Mouse (Mus musculus) induced T-regulatory cell, adult 2 months (primary cell): ENCODE measurements at regions not wholly inside any gene's neighbourhood (a gene's known extent, or its start where the extent isn't known, plus 50 kb on each side); places are given as distances from the start of the nearest gene placed in this dataset.

Experiments
- DNase-seq: peaks from one replicate; pipeline ENCODE4 v3.0.0-alpha.2; 2012; ENCODE audit warnings: low read depth

DNA sequence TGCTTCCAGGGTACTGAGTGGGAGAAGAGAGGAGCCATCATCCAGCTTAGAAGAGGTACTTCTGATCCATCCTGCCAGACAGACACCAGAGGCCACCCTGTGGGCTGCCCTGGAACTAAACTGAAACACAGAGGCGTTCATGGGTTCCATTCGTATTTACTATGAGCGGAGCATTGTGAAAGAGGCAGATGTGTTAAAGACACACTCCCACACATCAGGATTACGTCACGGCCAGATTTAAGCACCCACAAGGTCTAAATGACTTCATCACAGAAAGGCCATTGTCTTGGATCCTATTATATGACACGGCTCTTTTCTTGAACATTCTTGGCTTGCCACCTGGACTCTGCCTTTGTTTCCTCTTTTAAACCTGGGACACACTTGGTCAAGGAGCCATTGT lies 141.0 kb upstream of the Arglu1 start:
- no peak for DNase-seq

DNA sequence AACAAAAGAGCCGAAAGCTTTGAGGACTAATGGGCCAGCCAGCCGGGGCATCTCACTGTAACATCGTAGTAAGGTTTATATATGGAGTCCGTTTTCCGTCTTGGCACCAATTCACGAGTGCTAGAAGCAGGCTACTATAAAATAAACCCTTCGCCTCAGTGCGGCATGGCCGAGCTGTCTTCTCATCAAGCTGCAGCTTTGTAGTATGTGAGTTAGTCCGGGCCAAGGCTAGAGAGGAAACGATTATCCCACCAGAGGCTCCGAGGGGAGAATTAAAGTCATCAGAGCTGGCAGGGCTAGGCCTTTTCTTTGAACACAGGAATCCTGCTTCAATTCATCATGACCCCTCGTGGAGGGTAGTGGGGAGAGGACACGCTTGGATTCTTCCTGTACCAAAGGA lies 138.9 kb upstream of the Arglu1 start:
- no peak for DNase-seq

DNA sequence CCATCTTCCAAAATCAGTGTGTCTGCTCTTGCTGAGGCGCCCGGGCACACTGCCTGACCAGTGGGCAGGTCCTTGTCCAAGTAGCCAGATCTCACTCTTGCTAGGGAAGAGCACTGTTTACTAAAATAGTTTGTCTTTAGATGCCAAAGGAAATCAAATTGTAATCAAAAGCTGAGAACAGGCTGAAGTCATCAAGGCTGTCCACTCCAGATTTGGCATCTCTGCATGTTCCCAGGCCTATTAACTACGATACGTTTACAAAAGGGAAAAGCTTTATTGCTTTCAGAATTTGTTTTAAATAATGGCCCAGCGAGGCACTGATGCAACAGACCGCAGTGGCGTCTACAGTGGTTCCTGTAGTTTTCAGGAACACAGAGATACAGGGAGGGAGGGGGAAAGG lies 137.2 kb upstream of the Arglu1 start:
- no peak for DNase-seq

DNA sequence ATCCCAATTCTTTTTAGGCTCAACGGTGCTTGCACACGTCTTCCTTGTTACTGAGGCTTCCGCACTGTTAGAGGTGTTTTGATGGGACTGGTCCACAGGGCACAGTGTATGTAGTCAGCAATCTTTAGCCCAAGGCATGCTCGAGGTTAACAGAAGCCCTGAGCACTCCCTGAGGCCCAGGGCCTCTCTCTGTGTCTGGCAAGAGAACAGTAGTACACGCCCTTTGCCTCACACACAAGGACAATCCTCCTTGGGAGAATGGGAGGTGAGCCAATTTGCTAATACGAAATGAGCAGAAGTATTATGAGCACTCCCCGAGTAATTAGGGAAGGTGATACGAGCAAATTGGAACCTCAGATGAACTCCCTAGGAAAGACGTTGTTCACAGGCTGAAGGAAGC lies 136.5 kb upstream of the Arglu1 start:
- DNase-seq = no peak

DNA sequence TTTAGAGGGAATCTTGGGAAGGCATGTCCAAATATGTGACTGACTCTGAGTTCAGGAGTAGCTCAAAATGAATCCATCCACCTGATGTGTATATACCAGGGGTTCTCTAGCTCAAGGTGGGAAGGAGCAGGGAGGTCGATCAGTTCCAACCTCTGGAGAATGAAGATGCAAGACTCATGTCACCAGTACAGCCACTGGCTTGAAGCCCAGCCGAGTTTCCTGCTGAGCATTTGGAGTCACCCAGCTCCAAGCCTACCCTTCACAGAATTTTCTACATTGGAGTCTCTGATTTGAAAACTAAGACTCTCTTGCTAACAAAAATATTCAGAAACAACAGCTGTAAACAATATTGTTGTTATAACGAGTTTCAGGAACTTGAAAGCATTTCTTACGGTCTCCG lies 134.6 kb upstream of the Arglu1 start:
- no peak for DNase-seq

DNA sequence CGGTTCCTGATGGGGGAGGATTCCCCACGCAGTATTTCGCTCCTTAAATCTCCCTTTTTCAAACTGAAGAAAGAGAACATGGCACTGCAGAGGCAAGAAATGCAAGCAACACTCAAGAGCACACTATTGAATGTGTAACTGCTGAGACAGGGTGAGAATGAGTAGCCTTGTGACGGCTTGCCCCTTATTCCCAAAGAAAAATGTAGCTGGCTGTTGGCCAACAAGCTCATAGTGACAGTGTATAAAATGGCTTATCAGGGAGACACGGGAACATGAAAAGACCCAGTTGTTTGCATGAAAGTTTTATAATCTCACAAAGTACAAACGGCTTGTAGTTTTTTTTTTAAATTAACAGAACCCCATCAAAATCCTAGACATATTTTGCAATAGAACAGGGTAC lies 130.8 kb upstream of the Arglu1 start:
- no peak for DNase-seq

DNA sequence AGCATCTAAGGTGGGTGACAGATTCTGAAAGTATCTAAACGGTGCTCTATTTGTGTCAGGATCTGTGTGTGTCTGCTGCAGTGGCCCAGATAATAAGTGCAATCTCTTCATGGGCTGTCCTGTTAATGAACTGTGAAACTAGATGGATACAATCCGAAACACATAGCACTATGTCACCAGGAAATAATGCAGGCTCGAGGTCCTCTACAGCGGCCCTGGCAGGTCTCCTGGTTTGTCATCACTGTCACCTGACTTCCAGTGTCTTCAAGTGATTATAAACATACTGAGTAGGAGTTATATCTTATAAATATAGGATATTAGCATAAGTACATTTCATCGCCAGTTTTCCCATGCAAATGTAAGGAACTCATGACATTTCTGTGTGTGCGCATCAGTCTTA lies 130.3 kb upstream of the Arglu1 start:
- DNase-seq = no peak

DNA sequence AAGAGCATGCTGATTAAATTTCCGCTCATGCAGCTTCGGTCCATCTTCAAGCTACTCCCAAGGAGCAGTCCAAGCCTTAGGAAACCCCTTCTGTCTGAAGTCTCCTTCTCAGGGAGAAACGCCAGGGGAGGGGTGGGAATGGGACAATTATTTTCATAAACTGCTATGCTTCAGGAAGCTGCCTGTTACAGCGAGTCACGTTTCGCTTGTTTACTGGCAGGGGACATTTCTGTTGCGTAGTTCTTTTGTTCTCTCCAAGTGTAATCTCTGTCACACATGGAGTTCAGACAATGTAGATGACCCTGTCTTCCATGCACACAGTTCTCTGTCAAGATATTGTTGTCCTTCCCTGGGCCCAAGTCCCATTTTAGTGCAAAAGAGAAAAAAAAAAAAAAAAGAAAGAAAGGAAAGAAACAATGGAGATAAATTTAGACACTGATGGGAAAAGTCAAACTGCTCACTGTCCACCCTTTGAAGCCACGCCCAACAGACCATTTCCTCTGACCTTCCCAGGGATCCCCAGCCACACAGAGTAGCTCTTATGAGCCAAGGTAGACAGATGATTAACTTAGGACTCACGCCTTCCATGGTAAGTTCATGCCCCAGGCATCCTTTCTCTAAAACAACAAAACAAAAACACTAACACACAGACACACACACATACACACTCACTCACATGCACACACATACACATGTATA lies 129.1 kb upstream of the Arglu1 start:
- DNase-seq = no peak

DNA sequence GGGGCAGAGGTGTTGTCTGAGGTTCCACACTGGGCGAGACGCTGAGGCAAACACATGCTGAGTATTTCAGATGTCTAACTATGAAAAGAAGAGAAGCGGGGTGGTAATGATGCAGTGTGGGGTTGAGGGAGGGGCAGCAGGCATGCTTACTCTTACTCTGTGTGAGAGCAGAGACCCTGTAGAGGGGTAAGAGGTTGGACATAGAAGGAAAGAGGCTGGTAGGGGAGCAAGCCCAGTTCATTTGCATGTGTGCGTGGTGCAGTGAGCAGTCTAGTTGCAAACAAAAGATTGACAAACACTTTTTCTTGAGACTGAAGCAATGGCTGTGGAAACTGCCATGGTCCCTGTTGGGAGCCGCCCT lies 122.5 kb upstream of the Arglu1 start:
- DNase-seq = no peak

DNA sequence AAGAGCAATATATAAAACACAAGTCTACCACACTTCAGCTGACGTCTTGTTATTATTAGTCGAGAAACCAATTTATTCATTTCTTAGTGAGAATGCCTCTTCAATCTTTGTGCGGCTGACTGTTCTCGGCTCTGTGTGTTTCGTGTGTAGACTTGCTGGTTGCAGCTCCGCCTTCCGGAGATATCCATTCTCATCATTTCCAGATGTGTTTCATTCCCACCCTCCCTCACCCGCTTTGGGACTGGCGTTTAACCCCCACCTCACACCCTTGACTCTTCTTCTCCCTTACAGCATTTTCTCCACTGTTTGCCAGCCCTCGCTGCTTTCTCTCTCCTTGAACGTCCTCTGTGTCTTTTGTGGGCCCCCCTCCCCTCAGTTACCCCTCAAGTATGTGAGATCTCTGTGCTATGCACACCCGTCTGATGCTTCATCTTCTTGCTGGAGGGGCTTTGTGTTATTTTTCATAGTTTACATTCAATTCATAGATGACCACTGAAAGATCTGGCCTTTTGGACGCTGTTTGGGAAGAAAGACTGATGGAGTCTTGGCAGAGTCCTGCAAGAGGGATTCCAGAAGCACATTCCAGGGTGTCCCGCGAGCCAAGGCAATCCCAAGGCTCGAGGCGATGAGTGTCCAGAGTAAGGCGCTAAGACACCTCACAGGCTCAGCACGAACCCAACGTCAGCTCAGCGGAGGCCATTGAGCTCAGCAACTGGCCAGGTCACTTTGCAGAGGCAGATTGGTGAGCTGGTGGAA lies 121.9 kb upstream of the Arglu1 start:
- DNase-seq = no peak

DNA sequence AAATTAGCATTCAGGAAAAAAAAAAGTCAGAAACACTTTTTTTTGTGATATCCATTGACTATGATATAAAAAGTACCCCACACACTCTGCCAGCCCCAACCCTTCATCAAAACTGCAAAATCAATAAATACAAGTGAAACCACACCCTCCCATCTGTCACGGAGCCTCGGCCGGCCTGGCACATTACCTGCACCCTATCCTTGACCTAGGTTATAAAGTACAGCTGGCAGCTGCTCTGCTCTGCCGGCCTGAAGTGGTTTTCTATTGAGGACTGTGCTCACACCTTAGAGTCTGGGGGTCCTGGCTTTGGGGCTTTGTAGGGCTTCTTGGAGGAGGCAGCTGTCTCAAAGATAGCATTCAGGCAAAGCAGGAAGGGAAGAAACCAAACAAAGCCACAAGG lies 120.6 kb upstream of the Arglu1 start:
- DNase-seq = no peak

DNA sequence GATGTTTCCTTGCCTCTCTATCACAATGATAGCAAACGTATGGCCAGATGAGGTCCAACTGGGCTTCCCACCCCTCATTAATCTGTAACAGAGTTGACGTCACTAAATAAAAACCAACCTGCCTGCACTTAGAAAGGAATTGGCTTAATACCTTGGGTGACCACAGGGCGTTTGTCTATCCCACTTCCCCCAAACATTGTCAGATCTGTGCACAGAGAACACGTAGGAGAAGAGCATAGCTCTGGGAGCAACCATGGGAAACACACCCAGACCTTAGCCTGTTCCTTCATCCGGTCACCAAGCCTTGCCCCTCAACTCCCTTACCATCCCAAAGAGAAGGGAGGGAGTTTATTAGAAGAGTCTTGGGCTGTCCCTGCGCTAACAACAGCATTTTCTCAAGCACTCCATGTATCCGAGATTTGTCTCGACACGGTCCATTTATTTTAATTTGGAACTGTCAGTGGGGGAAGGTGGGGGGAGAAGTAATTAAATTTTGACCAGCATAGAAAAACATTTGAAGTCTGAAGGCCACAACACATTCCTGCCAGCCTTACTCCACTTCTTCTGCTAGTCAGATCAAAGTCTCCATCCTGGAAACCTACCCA lies 119.6 kb upstream of the Arglu1 start:
- no peak for DNase-seq

DNA sequence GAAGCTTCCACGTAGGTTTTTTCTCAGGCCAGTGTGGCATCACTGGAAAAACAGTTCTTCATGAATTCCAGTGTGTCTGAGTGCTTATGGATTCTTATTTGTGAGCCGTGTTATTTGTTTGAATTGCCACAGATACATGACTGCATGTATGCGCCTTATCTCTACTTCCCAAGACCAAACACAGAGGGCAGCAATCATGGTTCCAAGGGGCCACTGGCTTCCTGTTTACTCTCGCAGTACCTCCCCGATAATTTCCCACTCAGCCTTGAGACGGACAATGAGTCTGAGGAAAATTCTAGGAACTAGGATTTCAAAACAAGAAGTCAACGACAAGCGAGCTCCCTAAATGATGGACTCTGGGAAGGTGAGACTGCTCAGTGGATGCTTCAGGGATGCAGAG lies 119.0 kb upstream of the Arglu1 start:
- no peak for DNase-seq

DNA sequence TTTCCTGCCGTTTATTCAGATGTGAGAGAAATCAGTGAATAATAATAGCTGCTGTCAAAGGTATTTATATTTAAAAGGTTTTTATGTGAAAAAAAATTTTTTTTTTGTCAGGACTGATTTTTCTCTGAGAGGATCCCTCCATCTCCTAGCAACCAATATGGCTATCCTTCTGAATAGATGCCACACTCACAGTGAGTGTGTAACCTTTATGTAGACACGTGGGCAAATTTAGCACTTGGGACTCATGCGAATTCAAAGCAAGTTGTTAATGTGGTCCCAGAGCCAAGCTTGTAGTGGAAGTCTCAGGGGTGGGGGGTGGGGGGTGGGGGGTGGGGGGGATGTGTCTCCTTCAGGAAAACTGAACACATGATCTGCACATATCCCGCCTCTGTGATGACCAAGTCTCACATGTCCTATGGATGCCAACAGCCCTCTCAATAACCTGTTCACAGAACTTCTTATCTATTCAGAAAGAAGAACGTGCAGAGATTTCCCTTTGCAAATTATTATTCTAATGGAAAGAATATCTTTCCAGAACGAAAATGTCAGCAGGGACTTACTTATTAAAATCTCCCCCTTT lies 112.5 kb upstream of the Arglu1 start:
- DNase-seq = no peak

DNA sequence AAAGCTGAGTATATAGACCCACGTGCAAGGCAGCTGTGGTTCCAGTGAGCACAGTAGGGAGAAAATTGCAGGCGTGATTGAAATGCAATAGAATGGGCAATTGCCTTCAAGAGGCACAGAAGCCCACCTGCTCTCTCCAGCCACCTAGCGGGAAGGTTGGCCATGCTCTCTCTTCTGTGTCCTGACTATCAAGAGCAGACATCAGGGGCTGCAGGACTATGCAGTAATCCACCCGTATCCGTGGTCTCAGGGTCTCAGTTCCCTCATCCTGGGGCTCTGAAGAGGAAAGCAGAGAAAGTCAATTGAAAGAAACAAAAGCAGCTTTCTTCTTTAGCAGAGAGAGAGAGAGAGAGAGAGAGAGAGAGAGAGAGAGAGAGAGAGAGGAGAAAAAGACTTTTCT lies 112.0 kb upstream of the Arglu1 start:
- no peak for DNase-seq

DNA sequence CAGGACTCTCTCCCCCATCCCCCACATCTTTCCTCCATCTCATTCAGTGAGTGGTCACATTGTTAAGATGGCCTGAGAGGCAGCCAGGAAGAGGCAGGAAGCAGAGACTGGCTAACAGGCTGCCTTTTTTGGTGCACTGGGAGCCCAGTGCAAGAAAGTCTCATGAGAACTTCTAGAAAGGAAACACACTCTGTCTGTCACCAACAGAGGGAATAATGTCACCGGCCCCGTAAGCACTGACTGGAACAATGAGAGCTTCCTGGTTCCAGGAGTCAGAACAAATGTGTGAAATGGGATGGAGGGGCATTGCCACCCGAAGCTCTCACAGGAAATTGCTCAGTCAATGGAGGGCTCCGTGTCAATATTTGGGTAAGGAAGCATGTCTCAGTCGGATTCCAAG lies 111.3 kb upstream of the Arglu1 start:
- DNase-seq = no peak

DNA sequence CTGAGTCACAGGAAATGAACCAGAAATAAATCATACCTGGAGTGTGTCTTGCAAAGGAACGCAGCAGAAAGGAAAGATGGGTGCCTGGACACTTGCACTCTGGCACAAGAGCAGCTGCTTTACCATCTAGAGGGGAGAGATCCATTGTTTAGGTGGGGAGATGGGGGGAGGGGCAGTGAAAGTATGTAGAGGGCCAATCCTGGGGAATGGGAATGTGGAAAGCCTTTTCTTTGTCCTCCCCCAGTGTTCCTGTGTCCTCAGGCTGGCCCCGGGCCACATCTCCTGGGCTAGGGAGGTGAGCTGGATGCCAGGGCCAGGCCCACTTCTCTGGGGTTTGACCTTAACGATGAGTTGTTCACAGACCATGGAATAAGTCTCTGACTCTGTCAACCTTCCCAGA lies 107.2 kb upstream of the Arglu1 start:
- no peak for DNase-seq

DNA sequence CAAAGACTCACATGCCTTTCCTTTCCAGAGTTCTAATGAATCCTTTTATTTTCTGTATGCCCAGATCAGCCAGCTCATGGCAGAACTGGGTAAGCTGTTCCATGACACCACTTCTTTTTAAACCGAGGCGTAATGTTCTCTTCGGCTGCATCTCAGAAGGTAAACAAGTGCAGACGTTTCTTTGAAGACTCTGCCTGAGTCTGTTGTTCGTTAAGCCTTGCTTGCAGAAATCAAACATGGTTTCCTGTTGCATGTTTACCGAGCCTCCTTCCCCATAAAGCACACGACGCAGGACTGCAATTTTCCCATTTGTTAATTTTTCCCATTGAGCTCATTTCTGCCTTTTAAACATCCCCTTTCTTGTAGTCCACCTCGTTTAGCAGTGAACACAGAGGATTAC lies 106.6 kb upstream of the Arglu1 start:
- DNase-seq = no peak

DNA sequence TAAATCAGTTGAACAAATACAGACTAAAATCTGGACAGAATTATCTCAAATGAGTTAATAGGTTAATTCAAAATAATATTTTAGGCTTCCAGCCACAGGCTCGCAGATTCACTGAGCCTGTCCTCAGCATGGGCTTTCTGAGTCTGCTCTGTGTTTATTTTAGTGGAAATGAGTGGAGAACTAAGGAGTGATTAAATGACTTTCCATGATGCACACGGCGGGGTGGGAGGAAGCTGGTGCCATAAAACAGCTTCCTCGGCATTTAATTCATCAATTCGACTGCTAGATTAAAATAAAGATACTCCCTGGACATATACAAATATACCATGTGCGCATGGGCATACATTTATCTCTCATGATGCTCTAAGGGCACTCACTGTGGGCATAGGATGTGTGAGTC lies 104.4 kb upstream of the Arglu1 start:
- DNase-seq = no peak

DNA sequence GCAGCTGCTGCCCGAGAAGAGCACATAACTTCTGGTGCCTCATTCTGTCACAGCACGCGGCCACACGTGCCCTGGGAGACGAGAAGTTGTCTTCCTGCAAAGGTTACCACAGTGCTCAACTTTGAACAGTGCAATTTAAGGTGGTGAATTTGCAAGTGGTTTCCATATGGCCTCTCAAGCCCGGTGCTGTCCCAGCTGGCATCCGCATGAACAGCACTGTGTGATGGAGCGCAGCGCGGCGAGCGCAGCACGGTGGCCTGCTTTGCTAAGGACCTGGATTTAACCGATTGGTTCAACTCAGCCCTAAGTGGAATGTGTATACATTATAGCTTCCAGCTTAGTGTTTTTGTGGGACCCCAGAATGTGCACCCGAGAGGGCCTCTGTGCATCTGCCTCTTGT lies 89.6 kb upstream of the Arglu1 start:
- no peak for DNase-seq

DNA sequence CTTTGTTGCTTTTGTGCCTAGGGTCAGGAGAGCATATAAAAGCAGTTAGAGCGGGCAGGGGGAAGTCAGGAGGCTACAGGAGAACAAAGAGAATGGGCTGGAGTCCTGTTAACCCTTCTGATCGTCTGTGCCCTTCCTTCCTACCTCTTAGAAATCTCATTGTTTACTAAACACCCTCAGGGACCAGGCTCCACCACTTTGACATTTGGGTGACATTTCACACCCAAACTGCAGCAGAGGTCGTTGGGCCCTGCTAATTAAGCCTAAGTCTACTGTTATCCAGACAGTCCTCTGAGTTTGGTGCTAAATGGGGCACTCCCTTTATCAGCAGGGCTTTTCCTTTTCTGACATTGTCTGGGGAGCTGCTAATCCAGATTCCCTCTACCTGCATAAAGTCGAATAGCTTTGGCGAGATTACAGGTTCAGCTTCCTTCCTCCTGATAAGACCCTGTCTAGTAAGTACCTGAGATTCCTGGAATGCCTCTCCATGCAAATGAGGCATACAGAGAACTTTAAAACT lies 84.2 kb upstream of the Arglu1 start:
- DNase-seq = no peak

DNA sequence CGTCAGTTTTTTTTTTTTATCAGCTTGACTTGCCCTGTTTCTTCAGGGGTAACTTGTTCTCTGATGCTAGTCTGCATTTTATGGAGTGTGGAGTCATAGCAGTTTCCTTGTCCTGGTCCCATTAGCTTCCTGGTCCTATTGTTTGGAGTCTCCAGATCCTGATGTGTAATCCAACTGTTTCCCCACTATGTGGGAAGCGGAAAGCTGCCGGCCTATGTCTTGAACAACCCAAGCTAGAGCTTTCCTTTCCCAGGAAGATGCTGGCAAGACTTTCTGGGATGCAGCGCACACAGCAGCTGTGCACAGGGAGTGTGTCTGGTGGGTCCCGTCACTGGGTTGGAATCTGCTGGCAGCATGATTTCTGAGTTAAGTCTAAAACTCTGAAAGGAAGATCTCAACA lies 82.1 kb upstream of the Arglu1 start:
- DNase-seq = no peak

DNA sequence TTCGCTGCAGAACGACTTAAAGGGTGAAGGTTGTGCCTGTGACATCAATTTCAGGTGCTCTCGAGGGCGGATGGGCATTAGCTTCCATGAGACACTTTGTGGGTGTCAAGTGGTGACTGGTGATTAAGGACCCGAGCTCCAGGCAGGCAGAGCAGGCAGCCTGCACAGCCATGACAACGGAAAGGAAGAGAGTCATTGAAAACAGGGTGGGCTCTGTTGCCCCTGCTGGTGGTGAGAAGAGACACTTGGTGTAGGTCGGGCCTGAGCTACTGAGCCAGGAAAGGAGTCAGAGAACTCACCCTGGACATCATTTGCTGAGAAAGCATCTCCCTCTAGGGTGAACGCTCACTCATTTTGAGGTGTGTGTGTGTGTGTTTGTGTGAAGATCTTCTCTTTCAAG lies 80.1 kb upstream of the Arglu1 start:
- DNase-seq = no peak
